Mouse (Mus musculus) embryo, embryonic 11.5 days (tissue): ENCODE measurements around the gene Chic2.

Source experiments
- DNase-seq: peaks from one replicate; pipeline ENCODE4 v3.0.0-alpha.2; 2012; ENCODE audit warnings: low read depth, low spot score

Chic2 gene

DNA sequence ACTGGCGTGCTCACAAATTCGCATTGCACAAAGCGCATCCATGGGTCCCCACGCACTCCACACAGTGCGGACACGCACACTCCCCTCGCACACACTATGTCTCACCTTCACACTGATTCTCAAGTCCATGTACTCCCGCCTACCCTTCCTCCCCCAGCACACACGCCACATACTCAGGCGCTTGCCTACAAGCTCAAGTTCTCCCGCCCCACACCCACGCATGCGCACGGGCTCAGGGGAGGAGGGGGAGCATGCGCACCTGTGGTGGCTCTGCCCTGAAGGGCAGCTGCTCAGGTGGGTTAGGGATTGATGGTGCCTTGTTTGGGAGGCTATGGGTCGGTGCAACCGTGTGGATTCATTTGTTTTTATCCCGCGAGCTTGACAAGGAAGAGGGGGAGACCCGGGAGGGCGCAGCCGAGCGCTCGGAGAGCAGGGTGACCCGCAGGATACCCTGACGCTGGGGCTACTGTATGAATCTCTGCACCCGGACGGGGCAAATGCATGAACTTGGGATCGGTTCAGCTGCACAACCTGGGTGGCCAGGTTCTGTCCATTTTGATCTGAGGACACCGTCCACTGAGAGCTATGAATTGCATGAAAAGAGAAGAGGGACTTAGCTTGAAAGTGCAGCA is 22.7 kb upstream of the Chic2 start:
- DNase-seq, result no peak

DNA sequence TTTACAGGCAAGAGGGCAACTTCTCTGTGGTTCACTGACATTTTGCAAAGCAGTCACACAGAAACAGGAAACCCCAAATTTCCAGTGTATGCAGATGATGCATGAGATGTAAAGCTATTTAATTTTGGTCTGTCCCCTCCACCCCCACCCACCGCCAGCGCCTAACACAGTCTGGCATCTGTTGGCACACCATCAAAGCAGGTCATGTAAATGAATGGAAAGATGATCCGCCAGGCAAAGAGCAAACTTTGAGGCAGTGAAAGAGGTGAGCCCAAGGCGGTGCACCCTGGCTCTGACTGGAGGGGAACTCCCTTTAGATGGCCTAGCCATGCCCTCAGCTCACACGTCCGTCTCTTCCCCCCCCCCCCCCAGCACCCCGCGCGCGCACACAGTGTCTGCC is 22.1 kb upstream of the Chic2 start:
- DNase-seq, result no peak

DNA sequence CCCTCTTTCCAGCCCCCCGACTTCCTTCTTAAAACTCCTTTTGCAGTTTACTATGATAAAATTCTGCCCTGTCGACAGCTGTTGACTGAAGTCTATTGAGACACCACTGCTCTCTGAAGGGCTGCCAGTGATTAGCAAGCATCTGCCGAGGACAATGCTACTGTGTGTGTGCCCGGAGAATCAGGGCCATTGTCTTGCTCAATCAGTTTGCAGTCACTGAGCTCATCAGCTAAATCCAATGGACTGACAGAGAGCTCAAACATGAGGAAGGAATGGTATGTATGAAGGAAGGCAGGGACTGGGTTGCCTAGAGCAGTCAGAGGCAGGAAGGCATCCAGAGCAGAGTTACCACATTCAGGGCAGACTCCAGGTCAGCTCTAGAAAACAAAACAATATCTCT is 18.6 kb upstream of the Chic2 start:
- DNase-seq, result no peak

DNA sequence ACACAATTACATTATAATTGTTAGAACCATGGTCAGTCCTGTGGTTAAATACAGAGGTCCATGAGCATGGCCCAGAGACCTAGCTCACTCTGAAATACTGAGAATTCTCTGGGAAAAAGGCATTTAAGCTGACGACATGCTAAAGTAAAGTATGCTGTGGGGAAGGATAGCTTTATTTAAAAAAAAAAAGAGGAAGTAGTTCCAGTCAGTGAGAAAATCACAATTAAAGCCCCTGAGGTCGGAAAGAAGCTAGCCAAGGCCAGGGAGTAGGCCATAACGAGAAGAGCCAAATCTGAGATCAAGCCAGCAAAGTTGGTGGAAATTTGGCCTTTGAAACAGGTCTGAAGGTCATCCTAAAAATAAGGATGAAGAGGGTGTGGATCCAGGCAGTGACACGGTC is 6.5 kb upstream of the Chic2 start:
- no peak for DNase-seq

DNA sequence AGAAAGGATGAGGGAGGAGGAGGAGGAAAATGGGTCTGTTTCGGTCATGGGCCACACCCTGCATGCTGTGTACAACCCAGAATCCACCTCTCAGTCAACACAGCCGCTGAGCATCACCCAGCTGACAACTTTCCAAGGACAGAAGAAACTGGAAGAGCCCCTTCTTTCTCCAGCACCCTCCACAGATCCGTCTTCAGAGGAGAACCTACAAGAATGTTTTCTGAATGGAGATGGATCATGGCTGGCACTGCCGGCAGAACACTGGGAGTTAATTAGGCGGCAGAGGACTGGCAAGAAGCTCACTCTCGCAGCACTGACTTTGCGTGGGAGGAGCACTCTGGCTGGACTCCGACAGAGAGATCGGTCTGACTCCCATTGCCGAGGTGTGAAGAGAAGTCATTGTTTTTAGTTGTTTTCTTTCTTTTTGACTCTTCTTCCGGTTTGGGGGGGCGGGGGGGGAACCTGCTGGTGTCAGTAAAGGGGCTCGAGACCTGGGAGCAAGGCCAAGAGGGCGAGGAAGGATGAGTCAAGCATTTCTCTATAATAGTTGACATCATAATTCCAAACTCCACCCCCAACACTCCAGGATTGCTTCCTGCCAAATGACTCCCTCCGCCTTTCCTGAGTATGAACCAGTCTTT is 2.2 kb upstream of the Chic2 start:
- DNase-seq, result no peak

DNA sequence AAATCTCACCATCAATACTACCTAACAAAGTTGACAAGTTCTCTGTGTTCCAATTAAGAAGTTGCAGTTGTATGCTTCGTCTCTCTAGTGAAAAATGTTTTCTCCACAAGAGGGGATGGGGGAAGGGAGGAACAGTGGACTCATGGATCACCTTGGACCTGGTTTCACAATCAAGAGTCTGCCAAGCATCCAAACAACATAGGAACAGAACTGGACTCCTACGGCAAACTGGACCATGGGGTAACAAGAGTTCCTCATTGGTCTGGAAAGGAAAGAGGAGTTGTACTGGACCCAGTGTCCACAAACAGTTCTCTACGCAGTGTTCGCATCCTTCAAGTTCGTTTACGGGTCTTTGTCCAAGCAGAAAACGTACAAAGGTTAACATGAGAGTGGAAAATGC is 797 bp upstream of the Chic2 start:
- DNase-seq, result no peak

DNA sequence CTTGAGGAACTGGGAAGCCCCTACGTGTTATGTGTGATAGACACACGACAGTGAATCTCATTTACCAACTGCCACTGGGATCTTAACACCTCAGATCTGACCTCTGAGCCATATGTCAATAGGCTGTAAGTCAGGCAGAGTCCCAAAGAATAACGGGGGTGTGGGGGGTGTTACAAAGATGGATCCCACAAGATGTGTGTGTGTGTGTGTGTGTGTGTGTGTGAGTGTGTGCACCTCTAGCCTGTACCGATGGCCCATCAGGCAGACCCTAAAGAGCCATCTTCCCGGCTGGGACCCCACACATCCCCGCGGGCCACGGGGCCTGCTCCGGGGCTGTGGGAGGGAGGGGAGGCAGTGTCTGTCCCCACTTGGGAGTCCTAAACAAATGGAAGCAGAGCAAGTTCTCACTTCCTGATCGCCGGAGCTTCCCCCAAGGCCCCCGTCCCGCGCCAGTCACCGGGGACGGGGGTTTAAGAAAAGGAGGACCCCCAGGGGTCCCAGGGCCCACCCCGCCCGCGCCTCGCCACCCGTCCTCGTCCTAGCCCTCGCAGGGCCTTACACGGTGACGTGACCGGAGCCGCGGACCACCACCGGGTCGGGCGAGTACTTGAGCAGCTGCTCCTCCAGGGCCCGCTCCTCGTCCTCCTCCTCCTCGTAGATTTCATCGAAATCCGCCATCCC is 813 bp downstream of the Chic2 start:
- DNase-seq, result no peak

DNA sequence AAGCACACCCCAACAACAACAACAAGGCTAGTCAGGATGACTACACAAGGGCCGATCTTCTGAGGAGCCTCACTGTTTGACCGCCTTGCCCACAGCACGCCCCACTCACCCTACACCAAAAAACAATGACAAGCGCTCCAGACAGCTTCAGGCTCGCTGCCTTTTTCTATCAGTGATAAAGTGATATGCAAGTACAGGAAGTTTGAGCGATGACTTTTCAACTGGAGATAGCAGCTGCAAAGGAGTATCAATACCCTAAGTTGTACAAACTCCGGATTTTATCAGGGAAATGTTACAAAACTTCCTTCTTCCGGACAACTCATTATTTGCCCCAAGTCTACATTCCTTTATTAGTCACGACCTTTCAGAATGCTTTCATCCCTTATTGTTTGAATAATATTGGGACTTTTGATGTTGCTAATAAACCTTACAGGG is 1.5 kb downstream of the Chic2 start:
- no peak for DNase-seq

DNA sequence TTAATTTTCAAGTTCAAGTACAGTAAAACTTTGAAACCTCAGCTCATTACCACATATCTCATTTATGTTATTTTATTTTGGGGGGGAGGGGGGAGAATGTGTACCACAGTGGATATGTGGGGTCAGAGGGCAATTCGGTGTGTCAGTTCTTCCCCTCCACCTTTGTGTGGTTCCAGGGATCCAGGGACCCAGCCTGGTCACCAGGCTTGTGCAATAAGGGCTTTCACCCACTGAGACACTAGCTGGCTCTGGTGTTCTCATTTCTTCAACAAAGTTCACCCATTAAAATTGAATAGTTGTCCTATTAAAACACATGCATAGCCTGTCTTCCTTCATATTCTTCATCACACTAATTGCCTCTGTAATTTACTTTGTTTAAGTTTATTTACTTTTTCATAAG is 5.3 kb downstream of the Chic2 start:
- no peak for DNase-seq

DNA sequence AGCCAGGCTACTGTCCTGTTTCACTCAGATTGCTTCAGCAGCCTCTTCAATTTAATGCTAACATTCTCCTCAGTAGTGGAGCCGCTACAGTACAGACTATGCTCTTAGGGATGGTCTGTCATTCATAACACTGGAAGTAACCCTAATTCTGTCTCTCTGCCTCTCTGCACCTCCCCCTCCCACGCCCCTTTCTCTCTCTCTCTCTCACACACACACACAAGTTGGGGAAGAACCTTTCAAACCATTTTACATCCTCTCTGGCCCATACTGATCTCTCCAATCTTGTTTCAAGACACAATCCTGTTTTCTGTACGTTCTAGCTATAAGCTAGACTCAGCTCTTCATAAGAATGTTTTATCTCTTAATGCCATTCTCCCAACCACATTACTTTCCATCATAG is 9.1 kb downstream of the Chic2 start:
- DNase-seq, result no peak

DNA sequence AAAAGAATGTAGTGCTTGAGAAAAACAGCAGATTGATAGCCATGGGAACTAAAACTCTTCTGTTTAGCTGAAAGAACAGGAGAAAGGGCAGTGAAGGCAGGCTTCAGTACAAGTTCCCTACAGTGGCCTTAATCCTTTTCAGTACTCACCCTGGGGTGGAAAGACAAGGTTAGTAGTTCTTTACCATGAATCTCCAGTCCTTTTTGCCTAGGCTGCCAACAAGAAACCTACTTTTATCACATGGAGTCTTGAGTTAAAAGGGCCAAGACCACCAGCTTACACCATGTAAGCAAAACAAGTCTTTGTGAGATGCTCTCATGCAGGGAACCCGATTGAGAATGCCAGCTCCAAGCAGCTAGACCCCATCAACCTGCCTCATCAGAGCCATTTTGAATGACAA is 29.8 kb downstream of the Chic2 start:
- no peak for DNase-seq

DNA sequence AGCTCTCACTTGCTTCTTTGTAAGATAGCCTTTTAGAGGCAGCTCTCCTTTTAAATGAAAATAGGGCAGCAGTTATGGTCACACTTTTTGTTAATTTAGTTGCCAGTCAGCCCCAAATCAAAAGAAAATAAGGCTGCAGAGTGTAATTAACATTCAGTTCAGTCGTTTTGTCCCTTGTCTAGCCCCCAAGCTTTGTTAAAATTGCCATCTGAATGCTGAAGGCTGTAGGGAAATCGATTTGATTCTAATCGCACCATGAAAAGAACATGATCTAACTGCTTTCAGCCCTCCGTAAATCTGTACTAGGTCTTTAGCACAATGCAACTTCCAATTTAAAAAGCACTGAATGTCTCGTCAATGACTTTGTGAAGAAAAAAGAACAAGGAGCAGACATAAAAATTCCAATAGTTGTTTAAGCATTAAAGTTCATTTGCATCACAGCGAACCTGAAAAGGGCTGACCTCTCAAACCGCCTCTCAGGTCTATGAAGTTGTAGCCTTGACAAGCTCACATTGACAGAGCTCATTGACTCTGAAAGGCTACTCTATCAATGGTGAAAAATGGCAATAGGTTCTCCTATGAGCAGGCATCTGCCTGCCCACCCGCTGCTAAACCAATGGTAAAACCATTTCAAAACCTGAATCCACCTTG is 31.7 kb downstream of the Chic2 start:
- no peak for DNase-seq

DNA sequence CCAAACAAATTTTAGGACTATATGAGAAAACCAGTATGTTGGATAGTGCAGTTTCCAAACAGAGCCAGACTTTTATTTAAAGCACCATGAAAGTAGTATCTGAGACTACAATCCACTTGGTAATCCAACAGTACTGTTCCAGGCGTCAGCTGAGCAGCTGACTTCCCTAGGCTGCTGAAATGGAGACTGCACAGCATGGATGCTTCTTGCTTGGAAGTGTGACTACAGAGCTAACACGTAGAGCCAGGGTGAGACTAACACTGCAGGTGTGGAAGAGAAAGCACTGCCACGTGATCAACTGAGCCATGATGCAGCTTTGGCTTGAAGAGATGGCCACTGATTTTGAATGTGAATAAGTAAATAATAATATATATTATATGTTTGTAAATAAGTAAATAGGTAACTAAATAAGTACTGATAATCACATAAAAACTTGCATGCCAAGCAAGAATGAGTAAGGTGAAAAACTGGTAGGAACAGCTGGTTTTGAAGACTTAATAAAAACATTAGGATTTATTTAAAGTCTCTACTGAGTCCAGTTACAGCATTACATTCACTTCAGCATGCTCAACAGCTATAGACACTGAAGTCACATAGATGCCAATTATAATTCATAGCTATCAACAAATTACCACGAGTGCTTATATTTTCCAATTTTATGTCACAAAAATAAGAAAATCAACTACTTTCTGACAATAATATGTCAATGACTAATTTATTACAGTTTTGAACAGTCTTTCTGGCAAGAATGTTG is 32.4 kb downstream of the Chic2 start:
- DNase-seq, result no peak

DNA sequence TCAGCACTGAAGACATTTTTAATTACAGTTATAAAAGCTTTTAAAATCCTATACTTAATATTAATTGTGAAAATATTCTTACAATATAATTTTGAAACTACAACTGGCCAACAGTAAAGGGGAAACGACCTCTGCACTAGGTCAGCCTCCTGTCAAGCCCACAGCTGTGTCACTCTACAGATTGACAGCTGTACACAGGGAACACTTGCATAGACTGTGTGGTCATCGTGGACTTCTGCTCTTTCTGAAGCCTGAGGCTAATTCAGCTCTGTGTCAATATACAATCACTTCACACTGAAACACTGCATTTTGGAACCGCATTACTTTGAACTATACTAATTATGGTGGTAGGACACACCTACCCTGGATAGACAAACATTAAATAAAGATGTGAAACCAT is 39.8 kb downstream of the Chic2 start:
- no peak for DNase-seq

DNA sequence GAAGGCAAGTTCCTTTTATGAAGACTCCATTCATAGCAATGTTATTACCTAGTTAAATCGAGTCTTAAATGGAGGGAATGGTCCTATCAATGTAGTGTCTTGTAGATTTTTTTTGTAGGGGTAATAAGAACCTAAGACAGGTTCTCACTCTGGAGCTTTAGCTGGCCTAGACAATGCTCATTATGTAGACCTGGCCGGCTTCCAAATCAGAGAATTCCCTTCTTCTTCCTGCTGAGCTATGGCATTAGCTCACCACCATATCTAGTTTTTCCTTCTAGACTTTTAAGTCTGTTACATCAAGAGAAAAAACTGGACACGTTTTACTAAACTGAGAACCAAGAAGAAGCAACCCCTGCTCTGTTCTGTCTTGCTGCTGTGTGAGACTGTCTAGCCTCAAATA is 42.5 kb downstream of the Chic2 start:
- no peak for DNase-seq

DNA sequence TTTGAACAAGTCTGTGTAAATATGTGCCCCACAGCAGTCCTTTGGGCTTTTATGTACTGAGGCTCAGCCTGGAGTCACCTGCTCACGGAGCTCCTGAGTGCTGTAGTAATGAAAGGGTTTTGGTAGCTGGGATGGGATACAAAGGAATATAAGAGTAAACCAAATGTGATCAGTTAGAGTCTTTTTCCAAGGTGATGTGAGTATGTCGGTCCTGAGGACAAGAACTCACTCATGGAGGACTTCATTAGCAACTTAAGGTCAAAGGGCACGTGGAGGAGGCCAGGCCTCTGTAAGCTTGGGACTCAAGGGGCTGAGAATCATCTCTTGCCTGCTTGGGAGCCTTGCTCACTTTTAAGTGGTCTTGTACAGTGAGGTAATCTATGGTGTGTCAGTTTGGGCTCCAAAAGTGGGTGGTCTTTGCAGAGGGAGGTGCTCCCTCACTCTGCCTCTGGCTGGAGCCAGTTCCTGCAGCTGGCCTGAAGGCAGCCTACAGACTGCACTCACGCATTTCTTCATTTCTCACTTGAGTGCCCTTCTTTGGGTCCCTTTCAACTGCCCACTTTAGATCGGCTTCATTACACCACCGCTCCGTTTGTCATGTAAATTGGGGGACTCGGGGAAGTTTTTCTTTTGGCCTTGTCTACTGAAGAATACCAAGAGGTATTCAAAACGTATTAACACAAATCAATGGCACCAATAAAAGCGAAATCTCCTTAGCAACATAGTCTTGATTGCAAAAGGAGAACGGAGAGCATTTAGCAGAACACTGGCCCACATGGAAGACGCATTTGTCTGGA is 45.7 kb downstream of the Chic2 start:
- DNase-seq, result no peak

DNA sequence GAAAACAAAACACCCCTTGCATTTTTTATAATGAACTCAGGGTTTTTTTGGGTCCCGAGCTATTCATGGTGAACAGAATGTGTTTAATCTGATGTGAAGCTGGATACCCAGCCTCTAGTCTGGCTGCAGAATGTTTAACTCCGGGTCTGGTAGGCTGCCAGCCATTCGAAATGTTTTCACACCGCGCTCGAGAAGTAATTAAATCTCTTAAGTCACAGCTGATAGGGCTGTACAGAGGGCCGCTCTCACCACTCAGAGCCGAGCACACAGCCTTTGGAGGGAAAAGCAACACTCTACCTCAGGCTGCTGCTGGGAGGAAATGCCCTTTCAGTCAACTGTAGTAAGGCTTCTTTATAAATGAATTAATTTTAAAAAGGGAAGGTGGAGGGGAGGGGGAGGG is 49.6 kb downstream of the Chic2 start:
- DNase-seq, result no peak

DNA sequence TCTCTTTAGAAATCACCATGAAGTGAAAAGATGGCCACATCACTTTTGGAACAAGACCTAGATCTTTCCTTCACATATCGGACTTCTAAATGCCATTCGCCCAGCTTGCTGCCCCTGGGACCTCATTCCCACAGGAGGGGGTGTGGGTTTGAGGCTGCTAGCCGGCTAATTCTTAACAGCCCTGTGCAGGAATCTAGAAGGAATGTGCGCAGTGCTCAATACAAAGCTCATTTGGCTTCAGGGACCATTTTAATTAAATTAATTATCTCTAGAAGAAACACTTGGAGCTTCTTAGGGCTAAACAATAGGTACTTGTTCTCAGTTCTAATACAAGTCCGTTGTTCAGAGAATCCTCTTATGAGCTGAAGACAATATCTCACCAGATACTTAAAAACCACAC is 60.5 kb downstream of the Chic2 start:
- no peak for DNase-seq

DNA sequence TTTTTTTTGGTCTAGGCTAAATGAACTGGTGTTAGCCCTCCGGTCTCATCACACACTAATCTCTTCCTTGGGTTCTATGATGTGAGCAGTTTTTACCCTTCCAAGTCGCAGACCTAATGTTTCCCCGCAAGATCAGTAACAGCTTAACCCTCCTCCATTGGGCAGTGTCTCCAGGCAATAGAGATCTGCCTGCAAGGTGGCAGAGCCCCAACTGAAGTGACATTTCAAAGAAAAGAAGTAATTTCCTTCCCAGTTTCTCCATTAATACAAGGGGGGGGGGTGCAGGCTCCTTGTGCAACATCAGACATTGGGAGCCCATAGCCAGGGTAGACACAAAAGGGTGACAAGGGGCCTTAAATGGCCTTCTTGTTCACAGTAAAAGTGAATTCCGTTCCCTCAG is 64.0 kb downstream of the Chic2 start:
- no peak for DNase-seq

DNA sequence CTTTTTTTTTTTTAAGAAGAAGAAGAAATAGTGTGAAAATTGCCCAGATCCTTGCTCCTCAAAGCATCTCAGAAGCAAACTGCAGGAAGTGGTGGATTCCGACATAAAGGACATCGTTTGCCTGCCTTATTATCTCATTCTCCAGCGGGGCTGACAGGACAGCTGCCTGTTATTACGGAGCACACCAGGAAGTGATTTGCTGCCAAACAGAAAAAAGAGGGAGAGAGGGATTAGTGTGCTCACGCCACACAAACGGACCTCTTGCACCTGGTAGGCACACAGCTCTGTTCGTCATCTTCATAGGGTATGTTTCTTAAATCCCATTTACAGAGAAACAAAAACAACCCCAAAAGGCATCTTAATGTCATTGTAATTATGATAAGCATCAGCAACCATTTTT is 64.4 kb downstream of the Chic2 start:
- no peak for DNase-seq

DNA sequence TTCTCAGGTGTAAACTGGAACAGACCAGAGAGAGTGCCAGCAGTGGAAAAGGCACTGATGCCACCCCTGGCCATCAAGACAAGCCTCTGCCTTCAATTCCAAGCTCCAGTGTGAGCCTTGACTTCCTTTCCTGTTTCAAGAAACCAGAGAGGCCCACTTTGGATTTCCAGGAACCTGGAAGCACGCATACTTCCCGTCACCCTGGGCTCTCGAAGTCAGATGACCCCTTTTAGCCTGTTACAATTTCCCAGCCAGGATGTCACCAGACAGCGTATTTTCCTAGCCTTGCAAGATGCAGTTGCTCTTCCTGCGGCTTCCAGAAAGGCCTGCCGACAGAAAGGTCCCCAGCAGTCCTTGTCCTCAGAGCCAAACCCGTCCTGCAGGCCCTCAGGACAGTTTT is 65.0 kb downstream of the Chic2 start:
- no peak for DNase-seq
